Mouse (Mus musculus) spleen, adult 2 months (tissue): ENCODE measurements around the gene Prdm10. TPM values are rescaled to one million over a fixed set of nuclear protein-coding genes. Genes with fewer than 3 reads are reported as not detected.

Experiments
- DNase-seq, 2 experiments: peaks; one replicate each; pipeline versions ENCODE4 v3.0.0 to v3.0.0-alpha.2; 2012 to 2021; ENCODE audit warnings: low spot score in 2 of 2, low read depth in 1 of 2
- H3K27ac ChIP-seq: fragments of 200-500 bp; 2 replicates; pipeline ENCODE4 v1.5.1; 2012; ENCODE audit warnings: low read length, inconsistent platforms; ENCODE audit not compliant: insufficient read depth
- H3K27me3 ChIP-seq: fragments of 200-500 bp; 2 replicates; pipeline ENCODE4 v1.6.1; 2012; ENCODE audit warnings: mild to moderate bottlenecking, moderate library complexity, low read length, inconsistent platforms; ENCODE audit not compliant: control insufficient read depth, insufficient read depth
- H3K36me3 ChIP-seq: fragments of 200-500 bp; 2 replicates; pipeline ENCODE4 v1.6.1; 2012; ENCODE audit warnings: mild to moderate bottlenecking, low read length, inconsistent platforms; ENCODE audit not compliant: control insufficient read depth, insufficient read depth
- H3K4me1 ChIP-seq: fragments of 200-500 bp; 2 replicates; pipeline ENCODE4 v1.6.1; 2011; ENCODE audit warnings: inconsistent platforms; ENCODE audit not compliant: control insufficient read depth, insufficient read depth, insufficient read length
- H3K4me3 ChIP-seq: fragments of 200-500 bp; 2 replicates; pipeline ENCODE4 v1.5.1; 2011; ENCODE audit warnings: mild to moderate bottlenecking, inconsistent platforms; ENCODE audit not compliant: insufficient read depth, insufficient read length; ENCODE audit errors: extremely low read depth
- CTCF ChIP-seq: fragments of 200-500 bp; IDR thresholded peaks from 2 replicates; pipeline ENCODE4 v1.5.1; 2011; ENCODE audit warnings: mild to moderate bottlenecking, inconsistent platforms; ENCODE audit not compliant: insufficient read depth, insufficient read length, insufficient replicate concordance; ENCODE audit errors: extremely low read depth
- POLR2A ChIP-seq: fragments of 200-500 bp; IDR thresholded peaks from 2 replicates; pipeline ENCODE4 v1.6.1; 2011; ENCODE audit warnings: low read depth, low read length, inconsistent platforms
- WGBS: fragments of 180-500 bp; shearing (Covaris S2); methylation state at CpG from one replicate; pipeline ENCODE4 v1.1.7; 2018; 5-methylcytosine and 5-hydroxymethylcytosine counted together
- polyA plus RNA-seq: library from polyadenylated mRNA; depleted of rRNA; stranded (reverse); fragments of >200 nt; gene quantifications from 2 replicates; pipeline ENCODE4 v1.2.3, GENCODE M21; 2012

Gene Prdm10
- polyA plus RNA-seq, 1 experiment, result 5.9 TPM

DNA sequence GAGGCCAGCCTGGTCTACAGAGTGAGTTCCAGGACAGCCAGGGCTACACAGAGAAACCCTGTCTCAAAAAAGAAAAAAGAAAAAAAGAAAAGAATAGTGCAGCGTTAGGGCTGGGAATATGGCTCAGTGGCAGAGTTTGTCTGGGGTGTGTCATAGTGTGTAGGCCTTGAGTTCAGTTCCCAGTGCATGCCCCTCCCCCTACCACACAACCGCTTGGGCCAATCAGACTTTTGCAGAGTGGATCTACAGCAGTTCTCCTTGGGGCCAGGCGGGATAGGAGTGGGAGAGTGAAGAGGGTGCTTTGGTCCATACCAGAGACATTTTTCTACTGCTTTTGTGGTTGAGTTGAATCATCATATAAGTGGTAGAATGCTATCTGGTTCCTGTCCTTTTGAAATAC, 3.6 kb downstream of the Prdm10 start:
- H3K36me3 ChIP-seq, result no peaks in the 10 kb centered on the region
- no peak for DNase-seq
- H3K4me1 ChIP-seq, result peaks cover 7% of the 10 kb centered on the region; the same call in 1 of the 2 replicates
- H3K27ac ChIP-seq, result no peak overlapping the region
- WGBS, result 93% methylated on average over 3 of the region's 3 CpGs
- no peak for TF ChIP-seq CTCF
- H3K27me3 ChIP-seq, result no peaks in the 10 kb centered on the region
- H3K4me3 ChIP-seq, result no peak overlapping the region

GRCm38 (mm10) chr9:31290201-31290862, 10.0 kb downstream of the Prdm10 start:
- Histone ChIP-seq H3K4me1 (no peaks in the 10 kb centered on the region; the same call in 1 of the 2 replicates), H3K36me3 (no peaks in the 10 kb centered on the region), H3K27ac (no peak overlapping the region), H3K4me3 (no peak overlapping the region), H3K27me3 (no peaks in the 10 kb centered on the region)
- TF ChIP-seq CTCF (no peak), POLR2A (no peak)
- WGBS, result 73% methylated on average over 14 of the region's 14 CpGs
- DNase-seq, result no peak

- WGBS, result 74% methylated on average over 4 of the region's 4 CpGs
- H3K4me1 ChIP-seq, result no peaks in the 10 kb centered on the region; the same call in 1 of the 2 replicates
- no peaks in the 10 kb centered on the region for H3K36me3 ChIP-seq
- H3K27me3 ChIP-seq, result no peaks in the 10 kb centered on the region
- H3K4me3 ChIP-seq, result no peak overlapping the region
- TF ChIP-seq CTCF (no peak), POLR2A (no peak)
- no peak for DNase-seq
- H3K27ac ChIP-seq, result no peak overlapping the region
Measured at GRCm38 (mm10) chr9:31291978-31292377, 11.6 kb downstream of the Prdm10 start.

DNA sequence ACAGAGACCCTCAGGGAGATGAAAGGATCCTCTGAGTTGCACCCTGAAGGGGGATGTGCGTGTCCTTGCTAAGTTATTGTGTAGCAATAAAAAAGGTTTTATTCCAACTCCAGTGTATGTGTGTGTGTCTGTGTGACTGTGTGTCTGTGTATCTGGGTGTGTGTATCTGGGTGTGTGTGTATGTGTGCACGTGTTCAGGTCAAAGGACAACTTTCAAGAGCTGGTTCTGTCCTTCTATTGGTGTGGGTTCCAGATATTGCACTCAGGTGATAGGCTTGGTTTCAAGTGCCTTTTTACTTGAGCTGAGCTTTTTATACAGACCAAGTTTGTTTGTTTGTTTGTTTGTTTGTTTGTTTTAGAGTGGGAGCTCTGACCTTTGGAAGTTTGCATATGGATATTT, 12.9 kb downstream of the Prdm10 start:
- TF ChIP-seq CTCF, result no peak
- TF ChIP-seq POLR2A, result no peak
- H3K27me3 ChIP-seq, result no peaks in the 10 kb centered on the region
- no peaks in the 10 kb centered on the region for H3K36me3 ChIP-seq
- WGBS, result 81% methylated on average over 2 of the region's 2 CpGs
- no peak overlapping the region for H3K4me3 ChIP-seq
- H3K27ac ChIP-seq, result no peak overlapping the region
- DNase-seq, result no peak
- no peaks in the 10 kb centered on the region; the same call in 1 of the 2 replicates for H3K4me1 ChIP-seq

DNA sequence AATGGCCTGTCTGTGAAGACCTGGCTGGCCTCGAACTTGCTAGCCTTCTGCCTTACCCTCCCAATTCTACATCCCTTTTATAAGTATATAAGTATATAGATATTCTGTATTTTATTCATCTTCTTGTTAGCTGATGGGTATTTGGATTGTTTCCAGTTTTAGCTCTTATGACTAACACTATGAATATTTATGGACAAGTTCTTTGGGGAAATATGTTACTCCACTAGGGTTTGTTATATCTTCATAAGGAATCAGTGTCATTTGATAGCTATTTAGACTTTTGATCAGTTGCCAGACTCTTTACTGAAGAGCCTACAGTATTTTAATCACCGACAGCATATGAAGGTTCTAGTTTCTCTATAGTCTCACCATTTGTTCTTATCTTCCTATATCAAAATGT, 15.0 kb downstream of the Prdm10 start:
- Histone ChIP-seq H3K27ac (no peak overlapping the region), H3K4me1 (no peaks in the 10 kb centered on the region), H3K4me3 (no peak overlapping the region), H3K27me3 (no peaks in the 10 kb centered on the region), H3K36me3 (no peaks in the 10 kb centered on the region)
- DNase-seq, result no peak
- 73% methylated on average over 2 of the region's 2 CpGs for WGBS
- TF ChIP-seq POLR2A, result no peak

- H3K27ac ChIP-seq, result no peak overlapping the region
- H3K4me1 ChIP-seq, result peaks cover under 1% of the 10 kb centered on the region; the same call in 1 of the 2 replicates
- no peak overlapping the region for H3K4me3 ChIP-seq
- no peak for DNase-seq
- H3K27me3 ChIP-seq, result no peaks in the 10 kb centered on the region
- WGBS, result 94% methylated on average over 3 of the region's 3 CpGs
- TF ChIP-seq CTCF, result no peak
- no peak for TF ChIP-seq POLR2A
- H3K36me3 ChIP-seq, result no peaks in the 10 kb centered on the region
Measured at GRCm38 (mm10) chr9:31296293-31296692, 16.0 kb downstream of the Prdm10 start.

DNA sequence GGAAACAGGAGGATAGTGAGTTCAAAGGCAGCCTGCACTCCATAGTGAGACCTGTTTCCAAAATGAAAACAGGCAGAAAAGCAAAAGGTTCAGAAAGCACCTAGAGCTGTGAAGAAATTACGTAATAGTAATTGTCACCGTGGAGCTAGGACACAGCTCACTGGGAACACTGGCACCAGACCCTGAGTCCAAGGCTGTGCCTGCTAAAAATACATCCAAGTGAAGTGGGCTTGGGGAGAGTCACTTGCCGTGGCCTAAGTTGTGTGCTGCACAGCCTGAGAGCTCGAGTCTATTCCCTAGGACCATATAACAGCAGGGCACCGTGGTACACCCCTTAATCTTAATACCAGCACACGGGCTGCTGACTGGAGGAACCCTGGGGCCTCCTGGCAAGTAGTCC, 18.4 kb downstream of the Prdm10 start:
- no peak for DNase-seq
- Histone ChIP-seq H3K4me3 (no peak overlapping the region), H3K27me3 (no peaks in the 10 kb centered on the region), H3K36me3 (no peaks in the 10 kb centered on the region), H3K27ac (no peak overlapping the region), H3K4me1 (peaks cover 4% of the 10 kb centered on the region; the same call in 1 of the 2 replicates)
- 84% methylated on average over 6 of the region's 6 CpGs for WGBS
- no peak for TF ChIP-seq POLR2A
- TF ChIP-seq CTCF, result no peak
